Mouse (Mus musculus) MEL (cell line): ENCODE data around the gene Cd63. TPM values are rescaled to one million over a fixed set of nuclear protein-coding genes. Genes with fewer than 3 reads are reported as not detected.
A peak's percentile ranks its signal among the peaks of the same experiment; 100 is the strongest.

Source experiments
- DNase-seq: peaks from one replicate; pipeline ENCODE4 v3.0.0; 2011; ENCODE audit warnings: low read depth, low spot score
- H3K27ac ChIP-seq: 2 replicates; pipeline ENCODE4 v1.5.1; 2012; ENCODE audit warnings: low read depth, mild to moderate bottlenecking, control low read depth, low read length, moderate library complexity; ENCODE audit not compliant: control insufficient read depth
- H3K27me3 ChIP-seq, 2 experiments: fragments of 150-350 bp in 1 of 2; sonication (generic) in 1 of 2; 2 replicates each; pipeline ENCODE4 v1.6.1; 2012; ENCODE audit warnings: low read length in 2 of 2, mild to moderate bottlenecking in 2 of 2, improper control_type of control experiment in 1 of 2, moderate library complexity in 1 of 2; ENCODE audit not compliant: insufficient read depth in 2 of 2, control insufficient read depth in 1 of 2
- H3K36me3 ChIP-seq, 2 experiments: 2 replicates each; pipeline ENCODE4 v1.6.1; 2012 to 2014; ENCODE audit warnings: low read length in 2 of 2, improper control_type of control experiment in 1 of 2, inconsistent platforms in 1 of 2, mild to moderate bottlenecking in 1 of 2; ENCODE audit not compliant: insufficient read depth in 2 of 2, control insufficient read depth in 1 of 2
- H3K4me1 ChIP-seq, 2 experiments: fragments of 150-350 bp in 1 of 2; sonication (generic) in 1 of 2; 2 replicates each; pipeline ENCODE4 v1.6.1; 2012; ENCODE audit warnings: low read length in 2 of 2, improper control_type of control experiment in 1 of 2, mild to moderate bottlenecking in 1 of 2; ENCODE audit not compliant: insufficient read depth in 2 of 2, control insufficient read depth in 1 of 2
- H3K4me3 ChIP-seq, 2 experiments: fragments of 150-350 bp in 1 of 2; sonication (generic) in 1 of 2; 2 replicates each; pipeline ENCODE4 v1.5.1; 2012; ENCODE audit warnings: low read depth in 2 of 2, low read length in 2 of 2, mild to moderate bottlenecking in 2 of 2, moderate library complexity in 2 of 2, control low read depth in 1 of 2, improper control_type of control experiment in 1 of 2; ENCODE audit not compliant: control insufficient read depth in 1 of 2, insufficient read depth in 1 of 2
- H3K79me2 ChIP-seq: 2 replicates; pipeline ENCODE4 v1.6.1; 2012; ENCODE audit warnings: mild to moderate bottlenecking, low read length, moderate library complexity; ENCODE audit not compliant: control insufficient read depth, poor library complexity, insufficient read depth
- H3K9ac ChIP-seq: 2 replicates; pipeline ENCODE4 v1.6.1; 2012; ENCODE audit warnings: low read depth, mild to moderate bottlenecking, control low read depth, low read length, moderate library complexity; ENCODE audit not compliant: control insufficient read depth, poor library complexity, severe bottlenecking
- H3K9me3 ChIP-seq: fragments of 150-350 bp; sonication (generic); replicated peaks from 2 replicates; pipeline ENCODE4 v1.6.1; 2012; ENCODE audit warnings: mild to moderate bottlenecking, low read length, improper control_type of control experiment, moderate library complexity; ENCODE audit not compliant: insufficient read depth
- CHD1 ChIP-seq: IDR thresholded peaks from 2 replicates; pipeline ENCODE4 v1.6.1; 2012; ENCODE audit warnings: low read depth, mild to moderate bottlenecking, inconsistent platforms, low read length, improper control_type of control experiment
- CTCF ChIP-seq, 3 experiments: IDR thresholded peaks in 2 of 3; conservative IDR thresholded peaks in 1 of 3; 2 replicates each; pipeline ENCODE4 v1.5.1; 2011 to 2012; ENCODE audit warnings: low read length in 3 of 3, low read depth in 2 of 3, mild to moderate bottlenecking in 2 of 3, improper control_type of control experiment in 1 of 3, inconsistent platforms in 1 of 3, mixed read lengths in 1 of 3, moderate library complexity in 1 of 3; ENCODE audit not compliant: control insufficient read depth in 1 of 3, insufficient read depth in 1 of 3, poor library complexity in 1 of 3, severe bottlenecking in 1 of 3
- E2F4 ChIP-seq: IDR thresholded peaks from 2 replicates; pipeline ENCODE4 v1.6.1; 2011; ENCODE audit warnings: low read depth, low read length, improper control_type of control experiment, borderline replicate concordance
- EP300 ChIP-seq, 2 experiments: IDR thresholded peaks; 2 replicates each; pipeline ENCODE4 v1.6.1; 2011; ENCODE audit warnings: improper control_type of control experiment in 2 of 2, low read length in 2 of 2, low read depth in 1 of 2, mild to moderate bottlenecking in 1 of 2
- GABPA ChIP-seq: IDR thresholded peaks from 2 replicates; pipeline ENCODE4 v1.6.1; 2012; ENCODE audit warnings: low read depth, mild to moderate bottlenecking, inconsistent platforms, low read length, improper control_type of control experiment, moderate library complexity
- KAT2A ChIP-seq: conservative IDR thresholded peaks from 2 replicates; pipeline ENCODE4 v1.6.1; 2012; ENCODE audit warnings: low read depth, low read length, improper control_type of control experiment, inconsistent platforms
- MAFK ChIP-seq: IDR thresholded peaks from 2 replicates; pipeline ENCODE4 v1.6.1; 2011; ENCODE audit warnings: low read depth, mild to moderate bottlenecking, low read length, improper control_type of control experiment, borderline replicate concordance
- MAZ ChIP-seq: IDR thresholded peaks from 2 replicates; pipeline ENCODE4 v1.6.1; 2012; ENCODE audit warnings: low read depth, mild to moderate bottlenecking, inconsistent platforms, low read length, improper control_type of control experiment
- MYC ChIP-seq: IDR thresholded peaks from 2 replicates; pipeline ENCODE4 v1.6.1; 2011; ENCODE audit warnings: low read depth, mild to moderate bottlenecking, low read length, improper control_type of control experiment, moderate library complexity
- NELFE ChIP-seq: IDR thresholded peaks from 2 replicates; pipeline ENCODE4 v1.6.1; 2011; ENCODE audit warnings: low read depth, low read length, improper control_type of control experiment
- NRF1 ChIP-seq: IDR thresholded peaks from 2 replicates; pipeline ENCODE4 v1.6.1; 2014; ENCODE audit warnings: low read depth, mild to moderate bottlenecking, inconsistent platforms, low read length, improper control_type of control experiment, moderate library complexity; ENCODE audit not compliant: poor library complexity, insufficient read depth, severe bottlenecking
- POLR2AphosphoS2 ChIP-seq: IDR thresholded peaks from 2 replicates; pipeline ENCODE4 v1.6.1; 2011; ENCODE audit warnings: low read length, improper control_type of control experiment
- RAD21 ChIP-seq: IDR thresholded peaks from 2 replicates; pipeline ENCODE4 v1.6.1; 2011; ENCODE audit warnings: mild to moderate bottlenecking, low read depth, low read length, improper control_type of control experiment
- SIN3A ChIP-seq: IDR thresholded peaks from 2 replicates; pipeline ENCODE4 v1.6.1; 2012; ENCODE audit warnings: low read length, improper control_type of control experiment, inconsistent platforms
- ZKSCAN1 ChIP-seq: IDR thresholded peaks from 2 replicates; pipeline ENCODE4 v1.6.1; 2012; ENCODE audit warnings: low read depth, mild to moderate bottlenecking, inconsistent platforms, low read length, improper control_type of control experiment, moderate library complexity
- ZNF384 ChIP-seq: IDR thresholded peaks from 2 replicates; pipeline ENCODE4 v1.6.1; 2012; ENCODE audit warnings: low read depth, mild to moderate bottlenecking, inconsistent platforms, low read length, improper control_type of control experiment
- polyA plus RNA-seq, 2 experiments: library from polyadenylated mRNA; stranded (reverse) in 1 of 2; unstranded in 1 of 2; fragments of >175 nt in 1 of 2; fragments of >200 nt in 1 of 2; gene quantifications; 2 replicates each; pipeline versions ENCODE4 v1.2.1 to v1.2.4; 2012; ENCODE audit warnings: low replicate concordance in 2 of 2, low read depth in 1 of 2; ENCODE audit not compliant: insufficient read length in 2 of 2, insufficient read depth in 1 of 2, missing spikeins in 1 of 2
- total RNA-seq: library from RNA; depleted of rRNA; stranded (reverse); fragments of 300-350 nt; gene quantifications from 2 replicates; pipeline ENCODE4 v1.2.3, GENCODE M21; 2012

Cd63 gene
- total and polyA plus RNA-seq, 3 experiments: 0.46 to 0.64 TPM; not detected in 1

DNA sequence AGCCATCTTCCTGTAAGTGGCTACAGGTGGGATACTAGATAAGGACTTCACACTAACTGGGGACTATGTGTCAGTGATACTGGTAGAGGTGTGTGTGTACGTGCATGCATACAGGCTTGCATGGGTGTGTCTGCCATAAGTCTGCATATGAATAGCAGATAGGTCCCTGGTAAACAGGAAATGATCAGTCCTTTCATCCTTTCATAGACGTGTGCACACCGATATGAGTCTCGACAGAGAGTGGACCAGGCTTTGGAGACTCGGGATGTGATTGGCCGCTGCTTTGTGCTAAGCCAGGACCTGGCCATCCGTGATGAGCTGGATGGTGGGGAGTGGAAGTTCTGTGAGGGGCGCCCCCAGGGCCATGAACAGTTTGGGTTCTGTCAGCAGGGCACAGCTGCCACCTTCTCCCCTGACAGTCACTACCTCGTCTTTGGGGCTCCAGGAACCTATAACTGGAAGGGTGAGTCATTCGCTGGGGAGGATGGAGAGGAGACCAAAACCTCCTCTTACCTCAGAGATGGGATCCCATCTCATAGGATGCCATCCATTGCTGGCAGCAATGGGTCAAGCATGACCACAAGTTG lies 39.8 kb downstream of the Cd63 start:
- Histone ChIP-seq H3K4me3 (no peak overlapping the region), H3K9me3 (no peaks in the 10 kb centered on the region), H3K27me3 (peaks cover 0 to 3% of the 10 kb centered on the region in 2 experiments; a peak in 1 of 4 replicates), H3K27ac (no peak overlapping the region), H3K79me2 (no peaks in the 10 kb centered on the region), H3K9ac (no peak overlapping the region), H3K4me1 (no peaks in the 10 kb centered on the region), H3K36me3 (no peaks in the 10 kb centered on the region)
- no peak for DNase-seq
- no peak for TF ChIP-seq NRF1
- TF ChIP-seq MAFK: no peak
- no peak for TF ChIP-seq ZNF384

DNA sequence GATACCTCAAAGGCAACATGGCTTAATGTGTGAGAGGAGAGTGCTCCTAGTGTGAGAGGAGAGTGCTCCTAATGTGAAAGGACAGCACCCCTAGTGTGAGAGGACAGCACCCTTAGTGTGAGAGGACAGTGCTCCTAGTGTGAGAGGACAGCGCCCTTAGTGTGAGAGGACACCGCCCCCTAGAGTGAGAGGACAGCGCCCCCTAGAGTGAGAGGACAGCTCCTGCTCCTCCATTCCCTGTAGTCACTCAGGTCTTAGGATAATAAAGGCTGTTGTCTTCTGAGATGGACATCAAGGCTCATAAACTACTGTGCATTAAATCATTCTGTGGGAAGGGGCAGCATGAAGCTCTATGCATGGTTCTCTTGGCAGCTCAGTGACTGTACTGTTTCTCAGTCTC lies 44.9 kb downstream of the Cd63 start:
- no peaks in the 10 kb centered on the region for H3K36me3 ChIP-seq
- H3K27me3 ChIP-seq: no peaks in the 10 kb centered on the region
- no peak overlapping the region for H3K9ac ChIP-seq
- no peaks in the 10 kb centered on the region for H3K79me2 ChIP-seq
- no peak overlapping the region for H3K27ac ChIP-seq
- DNase-seq: peak; percentile 14
- H3K9me3 ChIP-seq: no peaks in the 10 kb centered on the region
- no peak overlapping the region for H3K4me3 ChIP-seq
- TF ChIP-seq RAD21: peak; percentile 23
- no peak for TF ChIP-seq MYC
- peak; percentile 53 to 58 (median 56) for TF ChIP-seq CTCF (IDR thresholded peaks at IDR 0.05 in 2 of 3, conservative IDR thresholded peaks at IDR 0.05 in 1 of 3; ENCODE audit: control insufficient read depth in 1 of 3, insufficient read depth in 1 of 3, low read depth in 2 of 3, low read length in 3 of 3, poor library complexity in 1 of 3, severe bottlenecking in 1 of 3)
- H3K4me1 ChIP-seq: no peaks in the 10 kb centered on the region

DNA sequence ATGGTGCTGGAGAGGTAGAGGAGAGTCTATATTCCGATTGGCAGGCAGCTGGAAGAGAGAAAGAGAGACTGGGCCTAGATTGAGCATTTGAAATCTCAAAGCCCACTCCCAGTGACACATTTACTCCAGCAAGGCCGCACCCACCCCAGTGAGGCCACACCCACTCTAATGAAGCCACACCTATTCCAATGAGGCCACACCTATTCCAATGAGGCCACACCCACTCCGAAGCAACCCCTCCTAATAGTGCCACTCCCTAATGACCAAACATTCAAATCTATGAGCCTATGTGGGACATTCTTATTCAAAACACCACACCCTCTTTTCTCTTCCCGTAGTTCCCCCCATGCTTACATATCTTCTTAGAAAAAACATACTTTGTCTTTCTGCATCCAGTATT lies 46.7 kb downstream of the Cd63 start:
- H3K4me3 ChIP-seq: no peak overlapping the region
- H3K27ac ChIP-seq: no peak overlapping the region
- no peaks in the 10 kb centered on the region for H3K36me3 ChIP-seq
- H3K9me3 ChIP-seq: no peaks in the 10 kb centered on the region
- no peaks in the 10 kb centered on the region for H3K4me1 ChIP-seq
- H3K27me3 ChIP-seq: peaks cover 0 to 6% of the 10 kb centered on the region in 2 experiments
- DNase-seq: no peak
- TF ChIP-seq NELFE: no peak
- no peak for TF ChIP-seq MAZ
- no peak for TF ChIP-seq GABPA
- no peak for TF ChIP-seq CTCF (IDR thresholded peaks at IDR 0.05 in 2 of 3, conservative IDR thresholded peaks at IDR 0.05 in 1 of 3; ENCODE audit: control insufficient read depth in 1 of 3, insufficient read depth in 1 of 3, low read depth in 2 of 3, low read length in 3 of 3, poor library complexity in 1 of 3, severe bottlenecking in 1 of 3)
- no peak for TF ChIP-seq SIN3A
- TF ChIP-seq ZKSCAN1: no peak
- TF ChIP-seq ZNF384: no peak
- TF ChIP-seq E2F4: no peak
- no peak for TF ChIP-seq POLR2AphosphoS2
- no peak for TF ChIP-seq KAT2A
- TF ChIP-seq EP300 (IDR thresholded peaks at IDR 0.05; ENCODE audit: low read depth in 1 of 2, low read length in 2 of 2): no peak
- no peak for TF ChIP-seq CHD1
- H3K79me2 ChIP-seq: no peaks in the 10 kb centered on the region
- H3K9ac ChIP-seq: no peak overlapping the region
